Comparison of ENCODE assay signal across 17 mouse cellular contexts in genomic region chrX:99172301-99172700, GRCm38 (mm10). TPM values are rescaled to one million over a fixed set of nuclear protein-coding genes. Genes with fewer than 3 reads are reported as not detected.
DNase-seq lines count a peak whose midpoint lies in the region; ATAC-seq and TF ChIP-seq lines count a peak whose summit lies in the region.
"Had no signal": no experiment of that assay in that cellular context is flagged by ENCODE, and none has a peak within 500 bp of the region (broad histone marks: within the 10 kb centered on the region; RNA-seq: fewer than 3 reads in every experiment).

No protein-coding gene starts in this region.

- no peak overlapping the region for H3K27ac ChIP-seq in heart, embryonic 16.5 days (ENCODE audit: low read length)
- H3K27ac ChIP-seq in kidney, postnatal 0 days, result peak overlapping the region; percentile 34; the same call in 1 of the 2 replicates
- peak overlapping the region; percentile 38; the same call in 1 of the 2 replicates for H3K27ac ChIP-seq in stomach, embryonic 16.5 days (ENCODE audit: low read length)
- H3K27ac ChIP-seq: forebrain, embryonic 15.5 days; hindbrain, embryonic 12.5 days had no signal

- no peaks in the 10 kb centered on the region for H3K36me3 ChIP-seq in heart, embryonic 16.5 days (ENCODE audit: control insufficient read depth, insufficient read depth)
- no peaks in the 10 kb centered on the region for H3K36me3 ChIP-seq in kidney, postnatal 0 days (ENCODE audit: insufficient read depth, low read length)
- H3K36me3 ChIP-seq in stomach, embryonic 16.5 days (ENCODE audit: control insufficient read depth, insufficient read depth, low read length), result no peaks in the 10 kb centered on the region
- H3K36me3 ChIP-seq: forebrain, embryonic 15.5 days; heart, embryonic 12.5 days; hindbrain, embryonic 12.5 days had no signal

- 56% methylated on average over 5 of the region's 5 CpGs for WGBS in heart, embryonic 16.5 days
- 50% methylated on average over 5 of the region's 5 CpGs for WGBS in kidney, postnatal 0 days
- WGBS in stomach, embryonic 16.5 days, result 39% methylated on average over 5 of the region's 5 CpGs

- no peak overlapping the region for H3K9ac ChIP-seq in heart, embryonic 16.5 days (ENCODE audit: low read length)
- H3K9ac ChIP-seq in kidney, postnatal 0 days (ENCODE audit: low read depth, low read length), result no peak overlapping the region
- no peak overlapping the region for H3K9ac ChIP-seq in stomach, embryonic 16.5 days (ENCODE audit: low read length)
- H3K9ac ChIP-seq: forebrain, embryonic 15.5 days; heart, embryonic 12.5 days; hindbrain, embryonic 12.5 days had no signal

- H3K4me2 ChIP-seq in heart, embryonic 16.5 days (ENCODE audit: low read depth, low read length), result no peak overlapping the region
- no peak overlapping the region for H3K4me2 ChIP-seq in kidney, postnatal 0 days (ENCODE audit: low read length)
- H3K4me2 ChIP-seq in stomach, embryonic 16.5 days (ENCODE audit: low read depth, low read length), result no peak overlapping the region
- H3K4me2 ChIP-seq: forebrain, embryonic 15.5 days; heart, embryonic 12.5 days; hindbrain, embryonic 12.5 days had no signal

- H3K9me3 ChIP-seq in heart, embryonic 16.5 days (replicated peaks; ENCODE audit: control insufficient read depth, low read length), result no peaks in the 10 kb centered on the region
- H3K9me3 ChIP-seq in kidney, postnatal 0 days (replicated peaks; ENCODE audit: low read length), result no peaks in the 10 kb centered on the region
- H3K9me3 ChIP-seq in stomach, embryonic 16.5 days (replicated peaks; ENCODE audit: control insufficient read depth, low read length), result no peaks in the 10 kb centered on the region
- H3K9me3 ChIP-seq: forebrain, embryonic 15.5 days; heart, embryonic 12.5 days; hindbrain, embryonic 12.5 days had no signal

- no peaks in the 10 kb centered on the region for H3K4me1 ChIP-seq in heart, embryonic 16.5 days (ENCODE audit: control insufficient read depth, insufficient read depth, low read length)
- H3K4me1 ChIP-seq in kidney, postnatal 0 days (replicated peaks; ENCODE audit: insufficient read depth, low read length), result no peaks in the 10 kb centered on the region
- 0 out of 2 replicates have a peak, but pooled peaks cover 4% of the 10 kb centered on the region for H3K4me1 ChIP-seq in stomach, embryonic 16.5 days (ENCODE audit: control insufficient read depth, insufficient read depth, low read length)
- H3K4me1 ChIP-seq: forebrain, embryonic 15.5 days; hindbrain, embryonic 12.5 days had no signal

- no peak for DNase-seq in heart, adult 8-10 months (ENCODE audit: low spot score)
- DNase-seq in kidney, postnatal 0 days (ENCODE audit: low spot score), result peak; percentile 88
- DNase-seq in kidney, postnatal 36 days, result no peak
- DNase-seq in kidney, postnatal 4 days, result peak; percentile 60 to 74
- DNase-seq in adrenal gland, adult 2 months, result no peak
- DNase-seq: cerebellum, adult 18-20 months; gastrocnemius, postnatal 36 days; layer of hippocampus, postnatal 36 days; spleen, adult 18-20 months; thymus, postnatal 4 days had no signal

- no peak overlapping the region for H3K4me3 ChIP-seq in heart, embryonic 16.5 days (ENCODE audit: low read length)
- no peak overlapping the region for H3K4me3 ChIP-seq in kidney, postnatal 0 days (replicated peaks; ENCODE audit: low read depth, low read length)
- no peak overlapping the region for H3K4me3 ChIP-seq in stomach, embryonic 16.5 days (replicated peaks; ENCODE audit: low read length)
- H3K4me3 ChIP-seq: erythroblast, embryonic 14.5 days; forebrain, embryonic 15.5 days; heart, embryonic 12.5 days; hindbrain, embryonic 12.5 days had no signal

- peaks cover 8% of the 10 kb centered on the region; the same call in 1 of the 2 replicates for H3K27me3 ChIP-seq in heart, embryonic 16.5 days (ENCODE audit: control insufficient read depth, insufficient read depth, low read length)
- no peaks in the 10 kb centered on the region for H3K27me3 ChIP-seq in kidney, postnatal 0 days (ENCODE audit: insufficient read depth, low read length)
- peaks cover 21% of the 10 kb centered on the region; the same call in 1 of the 2 replicates for H3K27me3 ChIP-seq in stomach, embryonic 16.5 days (ENCODE audit: control insufficient read depth, insufficient read depth, low read length)
- H3K27me3 ChIP-seq: forebrain, embryonic 15.5 days had no signal

- no peak; the same call in 1 of the 2 replicates for TF ChIP-seq CTCF in kidney, postnatal 0 days (IDR thresholded peaks at IDR 0.05; ENCODE audit: low read depth)

- peak; percentile 37; the same call in 1 of the 2 replicates for ATAC-seq in heart, embryonic 16.5 days (replicated peaks; ENCODE audit: extremely low read depth, insufficient read depth, low FRiP score)
- peak; percentile 87 for ATAC-seq in kidney, postnatal 0 days (replicated peaks; ENCODE audit: low FRiP score, low read depth)
- ATAC-seq in stomach, embryonic 16.5 days (ENCODE audit: insufficient read depth, low FRiP score), result peak; percentile 64; the same call in 1 of the 2 replicates
- no peak for ATAC-seq in erythroid progenitor cell, adult 5-6 weeks (replicated peaks; ENCODE audit: low FRiP score, poor library complexity, severe bottlenecking)
- ATAC-seq: forebrain, embryonic 15.5 days had no signal

RNA-seq across cellular contexts. Expression of gene Efnb1, which starts 36.4 kb away (rescaled TPM):
- polyA plus RNA-seq in heart, embryonic 16.5 days (2015; fragmentation: Nextera tagmentation; extraction: Ambion mirVana), result 17.4 and 19.4 TPM in 2 replicates
- 10 to 100 TPM; 15.8 to 18.7 (median 16.4) TPM for total RNA-seq in heart, adult 8-10 months (2022)
- 51.2 and 64.4 TPM in 2 replicates for polyA plus RNA-seq in kidney, postnatal 0 days (2015; fragmentation: Nextera tagmentation; extraction: Ambion mirVana)
- 15.6 and 18.9 TPM in 2 replicates for polyA plus RNA-seq in stomach, embryonic 16.5 days (2015; fragmentation: Nextera tagmentation; extraction: Ambion mirVana)
- total RNA-seq in adrenal gland, adult 2 months (2021), result 10 to 100 TPM; 51.0 to 52.1 TPM
- polyA plus RNA-seq in adrenal gland, adult 2 months (2012; rRNA removed), result 56.6 and 60.9 TPM in 2 replicates
- not detected in 2 replicates for total RNA-seq in erythroid progenitor cell, adult 5-6 weeks (2015; ENCODE audit: low replicate concordance)
- 1.1 and 1.5 TPM in 2 replicates for total RNA-seq in erythroid progenitor cell, adult 5-6 weeks (2017; ENCODE audit: low replicate concordance)

Comparison
In these comparisons a context has a peak if more than half of its experiments do, and no peak if none do; other contexts are left out.
1. DNase-seq: peak in kidney, postnatal 0 days (single experiment) and kidney, postnatal 4 days (2 of 2); none in heart, adult 8-10 months (single experiment), kidney, postnatal 36 days (0 of 2) and adrenal gland, adult 2 months (single experiment).